Mouse (Mus musculus): ENCODE results near the gene Parn. TPM values are rescaled to one million over a fixed set of nuclear protein-coding genes. Genes with fewer than 3 reads are reported as not detected.
"Not testable (repeated sequence)": the region's sequence is repeated elsewhere in the genome, so short reads cannot be mapped to it uniquely, and the experiment has no call there.

Parn gene
- total RNA-seq (2021) = 10 to 100 TPM; 18.1 to 18.4 TPM

DNA sequence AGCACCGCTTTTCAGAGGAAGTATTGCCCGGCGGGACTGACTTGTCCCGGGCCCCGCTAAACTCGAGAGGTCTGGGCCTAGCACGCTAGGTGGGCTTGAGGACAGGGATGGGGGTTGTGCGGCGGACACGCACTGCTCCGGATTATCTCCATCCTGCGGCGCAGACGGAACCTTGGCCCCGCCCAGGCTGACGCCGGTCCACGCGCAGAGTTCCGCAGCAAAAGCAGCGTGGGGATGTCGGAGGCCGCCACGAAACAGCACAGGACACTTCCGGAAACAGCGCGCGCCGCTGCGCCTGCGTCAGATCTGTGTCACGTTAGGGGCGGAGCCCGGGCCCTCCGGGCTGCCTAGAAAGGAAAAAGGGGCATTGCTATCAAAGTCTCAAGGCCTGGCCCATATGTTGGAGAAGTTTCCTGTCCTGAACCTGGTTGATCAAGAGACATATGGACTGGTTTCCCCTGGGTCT is at the start of gene Parn:
TSS of gene Parn (minus strand) at position 293 of the 466 bp plus-strand sequence.
- DNase-seq = peak; percentile 94 to 95
- intact Hi-C loops (cut with DNase I) = loop anchor here (5.0 kb wide), 1 partner anchor 231 kb away; no protein-coding TSS in a partner anchor

DNA sequence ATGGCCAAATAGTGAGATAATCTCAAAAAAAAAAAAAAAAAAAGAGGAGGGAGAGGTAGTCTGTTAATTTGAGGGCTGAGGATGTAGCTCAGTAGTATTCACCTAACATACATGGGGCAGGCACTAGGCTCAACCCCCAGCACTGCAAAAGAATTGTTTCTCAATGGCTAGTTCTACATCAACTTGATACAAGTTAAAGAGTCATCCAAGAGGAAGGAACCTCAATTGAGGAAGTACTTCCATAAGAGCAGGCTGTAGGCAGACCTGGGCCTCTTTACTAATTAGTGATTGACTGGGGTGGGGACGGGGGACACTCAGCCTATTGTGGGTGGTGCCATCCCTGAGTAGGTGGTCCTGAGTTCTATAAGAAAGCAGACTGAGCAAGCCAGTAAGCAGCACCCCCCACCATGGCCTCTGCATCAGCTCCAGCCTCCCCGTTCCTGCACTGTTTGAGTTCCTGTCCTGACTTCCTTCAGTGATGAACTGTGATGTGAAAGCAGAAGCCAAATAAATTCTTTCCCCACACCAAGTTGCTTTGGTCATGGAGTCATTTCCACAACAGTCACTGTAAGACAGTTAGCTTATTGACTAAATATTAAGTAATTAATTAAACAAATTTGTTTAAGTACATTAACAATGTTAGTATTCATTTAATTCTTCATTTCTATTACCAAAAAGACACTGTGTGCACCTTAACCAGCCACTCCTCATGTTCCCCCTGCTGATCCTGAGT is 49.0 kb upstream of the Parn start:
- intact Hi-C loops (cut with DNase I) = no loop called here

DNA sequence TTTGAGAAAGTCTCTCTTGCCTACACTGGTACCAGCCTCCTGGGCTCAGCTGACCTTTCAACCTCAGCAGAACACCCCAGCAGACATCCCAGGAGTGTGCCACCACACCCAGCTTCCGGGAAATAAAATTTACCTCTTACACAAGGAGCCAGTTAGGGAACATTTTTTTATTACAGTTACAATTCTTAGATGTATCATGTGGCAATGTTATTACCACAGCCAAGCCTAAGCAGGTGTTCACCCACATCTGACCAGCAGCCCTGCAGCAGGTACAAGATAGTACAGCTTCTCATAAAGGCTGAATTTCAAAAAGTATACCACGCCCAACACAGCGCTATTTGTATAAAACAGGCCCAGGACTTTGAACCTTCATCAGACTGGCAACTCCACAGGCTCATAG is 46.9 kb upstream of the Parn start:
- DNase-seq = no peak
- intact Hi-C loops (cut with DNase I) = no loop called here

More for the DNA sequence above, 49.0 kb upstream of the Parn start:
- no peak for DNase-seq

DNA sequence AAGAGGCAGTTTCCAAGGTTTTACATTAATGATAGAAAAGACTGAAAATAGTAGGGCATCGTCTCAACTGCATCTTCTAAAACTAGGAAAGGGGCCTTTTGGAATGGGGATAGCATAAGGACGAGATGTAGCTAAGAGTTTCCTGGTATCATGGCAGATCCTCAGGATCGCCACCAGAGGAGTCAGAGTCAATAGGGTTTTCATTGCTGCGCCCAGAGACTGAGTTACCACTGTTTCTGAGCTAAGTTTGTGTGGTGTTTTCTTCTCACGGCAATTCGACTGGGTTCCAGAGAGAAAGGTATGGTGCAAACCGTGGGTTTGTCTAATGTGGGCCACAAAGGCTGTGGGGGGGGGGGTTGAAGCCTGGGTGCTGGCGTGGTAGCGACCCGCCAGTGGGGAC is 36.7 kb upstream of the Parn start:
- DNase-seq = no peak
- intact Hi-C loops (cut with DNase I) = no loop called here

DNA sequence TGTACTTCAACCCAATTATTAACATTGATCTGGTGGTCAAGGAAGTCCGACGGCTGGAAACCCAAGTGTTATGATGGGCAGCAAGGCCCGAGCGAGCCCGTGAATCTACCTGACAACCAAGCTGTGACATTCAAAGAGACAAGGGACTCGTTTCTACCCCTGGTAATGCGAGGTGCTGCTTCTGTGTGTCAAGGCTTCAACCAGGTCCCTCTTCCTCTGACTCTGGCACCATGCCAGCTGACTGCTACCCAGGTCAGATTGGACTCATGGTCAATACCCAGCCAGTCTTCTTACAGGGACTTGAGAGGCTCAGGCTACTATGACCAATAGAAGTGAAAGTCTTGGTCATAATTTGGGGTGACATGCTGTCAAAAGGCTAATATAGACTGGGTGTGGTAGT is 34.2 kb upstream of the Parn start:
- no peak for DNase-seq
- intact Hi-C loops (cut with DNase I) = no loop called here

DNA sequence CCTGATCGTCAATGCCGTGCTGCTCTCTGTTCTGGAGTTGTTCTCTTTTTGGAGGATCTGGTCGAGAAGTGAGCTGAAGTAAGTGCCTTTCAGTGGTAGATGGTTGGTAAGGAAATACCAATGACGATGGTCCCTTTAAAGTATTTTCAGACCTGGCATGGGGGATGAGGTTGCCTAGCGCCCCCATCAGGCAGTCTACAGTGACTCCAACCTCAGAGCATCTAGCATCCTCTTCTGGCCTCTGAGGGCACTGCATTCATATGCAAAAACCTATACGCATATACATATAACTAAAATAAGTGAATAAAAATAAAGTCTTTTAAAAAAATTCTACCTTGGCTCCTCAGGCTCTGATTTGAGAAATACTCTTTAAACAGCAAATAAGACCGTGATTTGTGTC is 31.0 kb upstream of the Parn start:
- intact Hi-C loops (cut with DNase I) = no loop called here
- DNase-seq = no peak

DNA sequence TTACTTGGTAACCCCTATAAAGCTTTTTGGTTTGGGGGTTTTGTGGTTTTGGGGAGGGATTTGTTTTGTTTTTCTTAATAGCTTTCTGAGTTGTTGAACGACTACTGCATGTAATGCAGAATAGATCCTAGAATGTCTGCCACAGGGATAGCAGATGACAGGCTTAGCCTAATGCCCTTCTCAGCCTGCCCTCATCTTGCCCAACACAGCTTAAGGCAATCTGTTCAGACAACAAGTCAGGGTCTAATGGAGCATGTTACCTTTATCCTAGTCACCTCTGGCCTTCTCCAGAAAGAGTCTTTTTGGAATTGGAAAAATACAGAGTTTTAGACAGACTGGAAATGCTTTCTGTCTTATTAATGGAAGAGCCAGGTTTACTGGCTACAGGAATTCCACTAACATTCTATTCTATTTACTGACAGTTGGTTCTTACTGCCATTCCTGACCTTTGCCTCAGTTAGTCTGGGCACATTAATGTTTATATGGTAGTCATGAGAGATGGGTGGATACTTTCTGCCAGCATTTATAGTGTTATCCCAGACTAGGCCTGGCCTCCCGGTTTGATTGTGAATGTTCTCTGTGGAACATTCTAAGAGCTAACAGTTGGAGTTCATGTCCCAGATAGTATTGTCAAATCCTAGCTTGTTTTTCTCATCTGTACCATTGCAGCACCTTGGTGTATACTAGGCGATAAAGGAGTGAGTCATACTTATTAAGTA is 10.8 kb upstream of the Parn start:
- peak in 1 of 2 experiments; percentile 7 for DNase-seq
- intact Hi-C loops (cut with DNase I) = loop anchor here (10.0 kb wide), 1 partner anchor 476 kb away; no protein-coding TSS in a partner anchor

DNA sequence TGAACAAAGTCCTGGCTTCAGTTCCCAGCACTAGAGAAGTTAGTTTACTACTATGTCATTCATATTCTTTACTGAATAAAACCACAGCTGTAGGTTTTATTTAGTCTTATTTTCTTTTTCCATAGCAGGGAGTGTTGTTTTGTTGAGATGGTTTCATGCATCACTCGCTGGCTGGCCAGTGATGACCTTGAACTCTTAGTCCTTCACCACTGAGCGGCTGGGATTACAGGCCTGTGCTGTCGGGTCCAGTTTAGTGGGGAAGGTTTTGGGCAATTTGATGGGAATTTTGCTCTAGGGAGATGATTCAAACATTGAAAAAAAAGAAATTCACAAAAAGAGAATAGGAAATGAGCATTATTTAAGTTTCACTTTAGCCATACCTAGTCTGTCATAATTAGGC is 6.5 kb upstream of the Parn start:
- intact Hi-C loops (cut with DNase I) = loop anchor here (5.0 to 10.0 kb wide), 2 partner anchors 228 to 480 kb away; partner anchors contain the start of genes Mpv17l and Pdxdc1
- no peak for DNase-seq

DNA sequence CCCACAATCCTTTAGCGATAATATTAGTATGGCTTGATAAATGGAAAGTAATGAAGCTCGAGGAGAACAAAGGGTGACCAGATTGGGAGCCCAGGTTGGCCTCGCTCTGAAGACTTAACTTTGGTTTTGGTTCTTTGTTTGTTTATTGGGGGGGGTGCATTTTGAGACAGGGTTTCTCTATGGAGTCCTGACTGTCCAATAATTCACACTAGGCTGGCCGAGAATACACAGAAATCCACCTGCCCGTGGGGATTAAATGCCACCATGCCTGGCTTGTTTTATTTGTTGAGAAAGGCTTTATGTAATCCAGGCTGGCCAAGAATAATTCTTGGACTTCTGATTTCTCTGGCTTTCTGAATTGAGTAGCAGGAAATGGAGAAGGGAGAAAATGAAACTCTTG is 5.1 kb upstream of the Parn start:
- intact Hi-C loops (cut with DNase I) = loop anchor here (5.0 to 10.0 kb wide), 2 partner anchors 229 to 482 kb away; partner anchors contain the start of genes Mpv17l and Pdxdc1
- no peak for DNase-seq

DNA sequence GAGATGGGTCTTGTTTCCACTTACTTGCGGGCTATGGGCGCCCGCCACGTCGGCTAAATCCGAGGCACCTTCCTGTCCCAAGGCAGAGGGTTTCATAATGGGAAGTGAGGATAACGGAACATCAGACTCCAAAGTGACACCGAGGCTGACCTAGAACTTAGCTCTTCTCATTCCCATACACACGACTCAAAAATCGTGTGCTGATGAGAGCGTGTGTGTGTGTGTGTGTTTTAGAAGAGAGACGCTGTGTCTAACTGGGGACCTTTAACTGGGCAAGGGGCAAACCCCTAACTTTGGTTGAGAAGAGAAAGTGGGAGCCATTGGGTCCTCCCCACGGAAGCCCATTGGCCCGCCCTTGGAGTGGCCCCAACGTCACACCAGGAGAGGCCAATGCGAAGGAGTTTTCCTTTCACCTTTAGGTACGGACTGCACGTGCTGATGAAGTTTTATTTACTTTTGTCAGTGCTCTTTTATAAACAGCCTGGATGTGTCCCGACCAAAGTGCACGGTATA is 4.5 kb upstream of the Parn start:
- intact Hi-C loops (cut with DNase I) = loop anchor here (5.0 to 10.0 kb wide), 2 partner anchors 230 to 482 kb away; partner anchors contain the start of genes Mpv17l and Pdxdc1
- peak; percentile 80 to 83 for DNase-seq

DNA sequence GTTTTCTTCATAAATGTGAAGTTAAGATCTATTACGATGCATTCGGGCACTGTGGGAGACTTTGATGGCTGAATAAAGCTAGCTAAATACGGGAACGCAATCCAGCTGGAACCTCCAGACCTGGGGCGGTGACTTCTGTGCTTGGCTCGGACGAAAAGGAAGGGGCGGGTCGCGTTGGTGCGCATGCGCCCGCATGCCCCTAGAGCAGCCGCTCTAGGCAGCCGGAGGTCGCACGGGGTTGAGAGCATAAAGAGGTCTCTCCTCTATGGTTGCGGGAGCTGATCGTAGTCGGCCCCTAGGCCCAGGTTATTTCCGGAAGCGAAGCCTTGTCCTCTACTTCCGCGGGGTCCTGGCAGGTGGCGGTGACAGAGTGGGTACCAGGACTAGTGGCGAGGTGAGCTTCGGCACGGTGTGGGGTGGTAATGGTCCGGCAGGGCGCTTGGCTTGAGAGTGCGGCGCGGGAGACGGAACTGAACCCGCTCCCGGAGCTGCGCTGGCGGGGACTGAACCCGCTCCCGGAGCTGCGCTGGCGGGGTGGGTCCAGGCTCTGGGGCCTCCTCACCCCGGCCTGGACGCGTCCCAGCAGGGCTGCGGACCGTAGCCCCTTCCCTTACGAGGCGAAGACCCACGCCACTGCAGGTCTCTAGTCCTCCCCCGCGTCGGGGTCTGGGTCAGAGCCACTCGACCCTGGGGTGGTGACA is 3.9 kb upstream of the Parn start, which contains the start of the genes Bfar and 3110001I22Rik:
TSS of gene Bfar (plus strand) at position 174 of the 701 bp plus-strand sequence.
TSS of gene 3110001I22Rik (plus strand) at position 245 of the 701 bp plus-strand sequence.
- intact Hi-C loops (cut with DNase I) = loop anchor here (5.0 to 10.0 kb wide), 2 partner anchors 230 to 483 kb away; partner anchors contain the start of genes Mpv17l and Pdxdc1
- peak; percentile 93 to 94 for DNase-seq

DNA sequence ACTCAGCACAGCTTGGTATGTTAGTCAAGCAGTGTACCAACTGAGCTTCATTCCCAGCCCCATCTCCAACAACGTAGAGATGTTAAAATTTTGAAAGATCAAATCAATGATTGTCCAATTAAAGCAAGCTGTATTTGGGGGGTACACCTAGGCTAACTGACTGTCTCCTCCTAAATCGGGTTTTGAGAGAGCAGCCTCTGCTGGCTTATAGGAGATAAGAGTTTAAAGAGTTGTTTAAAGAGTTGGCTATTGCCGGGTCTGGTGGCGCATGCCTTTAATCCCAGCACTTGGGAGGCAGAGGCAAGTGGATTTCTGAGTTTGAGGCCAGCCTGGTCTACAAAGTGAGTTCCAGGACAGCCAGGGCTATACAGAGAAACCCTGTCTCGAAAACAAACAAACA is 2.9 kb upstream of the Parn start:
- DNase-seq = not testable (repeated sequence)
- intact Hi-C loops (cut with DNase I) = loop anchor here (5.0 to 10.0 kb wide), 2 partner anchors 231 to 484 kb away; partner anchors contain the start of genes Mpv17l and Pdxdc1

DNA sequence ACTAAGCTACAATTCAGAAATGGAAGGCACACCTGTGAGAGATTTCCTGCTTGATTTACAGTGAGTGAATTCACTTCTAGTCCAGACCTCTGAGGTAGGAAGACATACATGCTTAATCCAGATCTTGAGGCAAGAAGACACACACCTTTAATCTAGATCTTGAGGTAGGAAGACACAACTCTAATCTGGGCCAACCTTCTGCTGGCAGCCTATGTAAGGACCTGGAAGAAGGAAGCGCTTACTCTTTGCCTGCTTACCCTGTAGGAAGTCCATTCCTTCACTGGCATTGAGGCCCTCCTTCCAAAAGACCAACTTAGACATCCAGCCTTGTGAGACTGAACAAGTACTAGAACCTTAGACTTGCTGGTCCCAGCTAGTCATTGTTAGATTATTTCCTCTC is 1.3 kb upstream of the Parn start:
- intact Hi-C loops (cut with DNase I) = loop anchor here (5.0 kb wide), 1 partner anchor 232 kb away; no protein-coding TSS in a partner anchor
- DNase-seq = no peak

DNA sequence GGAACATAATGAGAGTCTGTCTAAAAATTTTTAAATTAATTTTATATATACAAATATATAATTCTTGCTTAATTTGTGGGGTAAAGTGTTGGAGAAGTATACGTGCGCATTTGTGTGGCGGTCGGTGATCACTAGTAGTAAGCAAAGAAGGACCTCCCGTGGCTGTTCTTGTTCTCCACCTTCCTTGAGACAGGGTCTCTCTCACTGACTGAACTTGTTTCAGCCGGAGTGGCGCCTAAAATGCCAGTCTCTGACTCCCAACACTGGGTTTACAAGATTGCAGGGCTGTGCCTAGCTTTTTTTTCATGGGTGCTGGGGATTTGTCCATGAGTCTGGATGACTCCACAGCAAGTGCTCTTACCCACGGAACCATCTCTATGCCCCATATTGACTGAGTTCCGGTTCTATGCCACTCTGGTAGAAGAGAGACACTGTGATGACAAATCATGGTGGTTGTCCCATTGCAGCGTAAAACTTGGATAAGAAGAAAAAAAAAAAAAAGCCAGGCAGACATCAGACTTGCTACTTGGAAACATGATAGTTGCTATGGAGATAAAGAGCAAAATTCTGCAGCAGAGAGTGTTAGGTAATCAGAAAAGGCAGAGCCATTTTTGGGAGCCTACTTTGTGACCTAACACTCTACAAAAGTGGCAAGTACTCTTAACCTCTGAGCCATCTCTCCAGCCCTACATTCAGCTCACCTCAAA is 585 bp upstream of the Parn start:
- DNase-seq = peak; percentile 3 to 7
- intact Hi-C loops (cut with DNase I) = loop anchor here (5.0 kb wide), 1 partner anchor 231 kb away; no protein-coding TSS in a partner anchor

DNA sequence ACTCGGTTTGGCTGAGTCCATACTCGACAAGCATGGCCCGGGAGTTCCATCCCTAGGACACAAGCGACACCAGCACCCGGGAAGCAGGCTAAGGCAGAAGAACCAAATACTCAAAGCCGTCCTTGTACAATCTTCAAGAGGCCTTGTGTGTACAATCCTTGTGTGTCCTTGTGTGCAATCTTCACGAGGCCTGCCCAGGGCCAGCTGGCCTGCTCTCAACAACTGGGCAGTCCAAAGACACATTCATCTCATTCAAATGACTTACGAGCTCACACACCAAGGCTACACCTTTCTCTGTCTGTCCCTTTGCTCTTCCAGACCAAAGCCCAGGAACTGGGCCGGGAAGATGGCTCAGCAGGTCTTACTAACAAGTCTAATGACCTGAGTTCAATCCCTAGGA is 7.2 kb downstream of the Parn start:
- no peak for DNase-seq
- intact Hi-C loops (cut with DNase I) = no loop called here

DNA sequence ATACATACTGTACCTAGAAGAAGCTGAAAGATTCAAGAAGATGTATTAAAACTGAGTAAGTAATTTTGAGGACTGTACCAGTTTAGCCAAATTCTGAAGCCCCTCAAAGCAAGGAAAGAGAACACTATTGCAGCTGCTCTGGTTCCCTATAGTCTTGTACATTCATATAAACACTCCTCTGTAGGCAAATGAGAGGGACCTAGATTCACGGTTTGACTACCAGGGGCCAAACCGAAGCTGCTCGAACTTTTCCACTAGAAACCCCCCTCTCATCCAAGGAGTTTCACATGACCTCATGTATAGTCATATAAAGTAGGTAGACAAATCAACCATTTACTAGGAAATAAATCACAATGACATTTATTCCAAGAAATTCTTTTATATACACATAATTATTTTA is 9.1 kb downstream of the Parn start:
- DNase-seq = no peak
- intact Hi-C loops (cut with DNase I) = no loop called here

DNA sequence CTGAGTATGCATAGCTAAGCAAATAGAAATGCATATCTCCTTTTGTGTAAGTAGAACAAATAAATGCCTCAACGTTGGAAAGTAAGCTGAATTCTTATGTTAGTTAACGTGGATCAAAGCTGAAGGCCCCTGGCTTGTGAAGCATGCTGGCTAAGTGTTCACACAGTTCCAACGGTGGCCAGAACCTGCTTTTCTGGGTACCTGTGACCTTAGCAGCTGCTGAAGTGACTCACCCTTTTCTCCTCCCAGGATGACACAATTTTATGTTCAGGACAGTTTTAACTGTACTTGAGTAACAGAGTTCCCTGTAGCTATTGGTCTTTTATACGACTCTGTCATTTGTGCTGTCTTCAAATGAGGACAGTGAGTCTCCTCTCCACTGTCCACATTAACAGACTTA is 22.0 kb downstream of the Parn start:
- intact Hi-C loops (cut with DNase I) = no loop called here
- DNase-seq = no peak

DNA sequence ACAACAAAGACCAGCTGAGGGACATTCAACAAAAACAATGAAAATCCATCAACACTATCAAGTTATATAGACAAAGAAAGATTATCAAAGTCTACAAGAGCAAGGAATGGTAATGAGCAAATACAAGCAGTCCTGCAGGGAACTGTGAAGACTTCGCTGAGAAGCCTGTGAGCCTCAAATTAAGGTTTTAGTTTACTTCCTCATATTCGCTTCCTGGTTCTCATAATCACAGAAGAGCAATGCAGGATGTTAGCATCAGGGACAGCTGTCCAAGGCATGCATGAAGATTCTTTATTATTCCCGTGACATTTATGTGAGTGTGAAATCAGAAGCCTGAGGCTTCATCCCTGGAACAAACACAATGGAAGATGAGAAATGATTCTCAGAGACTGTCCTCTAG is 23.5 kb downstream of the Parn start:
- DNase-seq = no peak
- intact Hi-C loops (cut with DNase I) = no loop called here

DNA sequence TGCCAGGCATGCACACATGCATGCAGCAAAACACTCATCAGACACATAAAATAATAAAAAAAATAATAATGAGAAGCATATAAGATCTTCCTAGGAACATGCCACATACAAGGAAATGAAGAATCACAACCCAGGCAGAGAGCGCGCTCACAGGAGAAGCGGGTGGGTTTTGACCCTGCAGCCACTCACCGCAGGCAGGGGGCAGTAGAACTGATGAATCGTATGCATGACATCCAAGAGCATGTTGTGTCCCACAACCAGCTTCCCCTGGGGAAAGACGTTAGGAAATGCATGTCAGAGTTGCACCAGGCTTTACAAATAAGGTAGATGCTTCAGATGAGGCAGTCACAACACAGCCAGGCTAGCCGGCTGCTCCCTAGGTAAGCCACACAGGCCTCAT is 27.9 kb downstream of the Parn start:
- intact Hi-C loops (cut with DNase I) = no loop called here
- peak; percentile 5 to 21 for DNase-seq

DNA sequence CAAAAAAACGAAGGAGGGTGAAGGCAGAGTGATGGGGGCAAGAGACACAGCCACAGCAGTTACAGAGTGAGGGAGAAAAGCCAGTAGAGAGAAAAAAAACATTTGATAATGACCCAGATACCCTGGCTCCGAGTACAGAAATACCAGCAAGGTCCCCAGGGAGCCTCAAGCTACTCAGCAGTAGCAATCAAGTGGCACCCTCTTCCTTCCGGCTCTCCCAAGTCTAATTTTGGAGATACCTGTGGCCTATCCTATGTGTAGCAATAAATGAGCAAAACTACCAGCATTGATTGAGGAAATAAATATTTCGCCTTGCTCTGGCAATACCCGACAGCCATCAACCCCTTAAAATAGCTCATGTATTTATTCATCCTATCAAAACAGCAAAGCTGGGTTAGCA is 28.5 kb downstream of the Parn start:
- DNase-seq = no peak
- intact Hi-C loops (cut with DNase I) = loop anchor here (5.0 kb wide), 1 partner anchor 93 kb away; the partner anchor contains the start of gene Pla2g10

Data from heart, postnatal 10 days (tissue).